Mouse (Mus musculus): ENCODE data around the gene Trim47.

Trim47 gene

GRCm38 (mm10) chr11:116061641-116062415 is 65.2 kb downstream of the Trim47 start:
- DNase-seq (ENCODE audit: low spot score): no peak

DNA sequence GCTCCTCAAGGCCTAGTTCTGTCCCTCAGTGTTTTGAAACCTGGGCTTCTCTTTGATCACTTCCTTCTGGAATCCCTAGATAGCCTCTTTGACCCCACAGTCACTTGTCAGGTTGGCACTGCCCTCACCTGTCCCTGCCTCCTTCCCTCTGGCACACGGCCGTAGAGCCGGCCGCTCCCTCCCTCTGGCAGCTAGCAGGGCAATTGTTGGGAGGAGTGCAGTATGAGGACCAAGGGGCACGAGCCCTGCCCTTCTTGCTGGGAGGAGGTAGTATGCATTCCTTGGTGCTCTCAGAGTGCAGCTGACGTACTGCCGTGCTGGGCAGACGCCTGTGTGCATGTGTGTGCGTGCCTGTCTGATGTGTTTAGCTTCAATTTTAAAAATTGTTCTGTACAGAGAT is 66.4 kb downstream of the Trim47 start:
- no peak for DNase-seq (ENCODE audit: low spot score)

DNA sequence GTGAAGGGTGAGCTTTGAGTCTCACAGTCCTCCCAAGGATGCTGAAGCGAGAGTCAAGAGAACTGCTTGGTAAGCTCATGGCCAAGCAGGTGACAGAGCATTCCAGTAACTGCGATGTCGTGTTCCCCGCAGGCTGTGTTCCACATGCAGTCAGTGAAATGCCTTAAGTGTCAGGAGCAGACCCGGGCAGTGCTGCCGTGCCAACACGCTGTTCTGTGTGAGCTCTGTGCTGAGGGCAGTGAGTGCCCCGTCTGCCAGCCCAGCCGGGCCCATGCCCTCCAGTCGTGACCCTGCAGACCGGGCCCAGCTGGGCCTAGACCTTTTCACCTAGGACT is 67.4 kb downstream of the Trim47 start:
- DNase-seq (ENCODE audit: low spot score): no peak

GRCm38 (mm10) chr11:116058868-116059690 is 67.9 kb downstream of the Trim47 start:
- DNase-seq (ENCODE audit: low spot score): peak; percentile 45

GRCm38 (mm10) chr11:116058022-116058614 is 68.9 kb downstream of the Trim47 start:
- peak; percentile 73 for DNase-seq (ENCODE audit: low spot score)

DNA sequence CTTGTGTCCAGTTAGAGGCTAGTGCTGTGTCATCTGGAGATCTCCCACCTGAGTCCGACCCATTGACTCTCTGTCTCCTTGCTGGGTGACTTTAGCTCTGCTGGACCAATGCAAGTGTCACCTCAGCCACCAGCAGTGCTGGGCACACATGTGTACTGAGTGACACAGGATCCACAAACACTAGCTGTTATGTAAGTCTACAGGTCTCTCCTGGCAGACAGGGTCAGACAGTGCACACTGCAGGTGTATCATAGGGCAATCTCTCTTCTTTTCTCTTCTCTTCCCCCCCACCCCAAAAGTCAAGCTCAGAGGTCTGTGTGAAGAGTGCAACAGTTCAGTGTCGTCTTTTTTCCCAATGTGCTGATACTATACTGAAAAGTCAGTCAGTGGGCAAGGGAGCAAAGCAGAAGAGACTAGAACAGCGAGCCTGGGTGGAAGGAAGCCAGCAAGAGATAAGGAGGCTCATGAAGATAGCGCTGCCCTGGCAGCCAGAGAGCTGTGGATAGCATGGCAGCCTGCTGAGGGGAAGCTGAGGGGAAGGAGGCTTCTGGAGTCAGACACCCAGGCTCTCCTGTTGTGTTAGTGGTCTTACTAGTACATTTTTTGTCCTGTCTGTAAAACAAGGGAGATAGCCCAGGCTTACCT is 69.7 kb downstream of the Trim47 start:
- peak; percentile 49 for DNase-seq (ENCODE audit: low spot score)

DNA sequence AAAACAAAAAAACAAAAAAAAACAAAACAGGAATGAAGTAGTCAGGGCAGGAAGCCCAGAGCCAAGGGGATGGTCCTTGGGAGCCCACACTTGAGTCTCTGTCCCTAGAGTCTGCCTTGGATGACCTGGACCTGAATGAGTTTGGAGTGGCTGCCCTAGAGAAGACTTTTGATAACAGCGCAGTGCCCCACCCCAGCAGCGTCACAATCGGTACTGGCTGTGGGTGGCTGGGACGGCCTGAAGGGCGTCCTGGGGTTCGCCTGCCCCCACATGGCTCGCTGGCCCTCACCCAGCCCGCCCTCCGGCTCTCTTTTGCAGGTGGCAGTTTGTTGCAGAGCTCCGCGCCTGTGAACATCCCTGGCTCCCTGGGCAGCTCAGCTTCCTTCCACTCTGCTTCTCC is 71.1 kb downstream of the Trim47 start:
- peak; percentile 44 for DNase-seq (ENCODE audit: low spot score)
